Mouse (Mus musculus) layer of hippocampus, postnatal 14 days (tissue): ENCODE measurements around the gene Pitpnm2. TPM values are rescaled to one million over a fixed set of nuclear protein-coding genes. Genes with fewer than 3 reads are reported as not detected.
A peak's percentile ranks its signal among the peaks of the same experiment; 100 is the strongest.
"Not testable (repeated sequence)": the region's sequence is repeated elsewhere in the genome, so short reads cannot be mapped to it uniquely, and the experiment has no call there.

Source experiments
- DNase-seq, 2 experiments: peaks; one replicate each; pipeline ENCODE4 v3.0.0; 2021 to 2022; ENCODE audit warnings: low spot score in 2 of 2, mixed read lengths in 1 of 2
- total RNA-seq, 2 experiments: library from RNA; stranded (reverse); gene quantifications; 2 replicates each; pipeline ENCODE4 v1.2.3; 2021

Gene Pitpnm2
- total RNA-seq, 2 experiments from 2014 or later: 172 to 174 TPM

GRCm38 (mm10) chr5:124223574-124223973 is 26.0 kb downstream of the Pitpnm2 start:
- no peak for DNase-seq

GRCm38 (mm10) chr5:124222696-124223095 is 26.9 kb downstream of the Pitpnm2 start:
- DNase-seq: no peak

GRCm38 (mm10) chr5:124221736-124222040 is 27.9 kb downstream of the Pitpnm2 start:
- no peak for DNase-seq

- peak; percentile 73 to 91 for DNase-seq
Observed at GRCm38 (mm10) chr5:124221037-124221735, 28.4 kb downstream of the Pitpnm2 start.

DNA sequence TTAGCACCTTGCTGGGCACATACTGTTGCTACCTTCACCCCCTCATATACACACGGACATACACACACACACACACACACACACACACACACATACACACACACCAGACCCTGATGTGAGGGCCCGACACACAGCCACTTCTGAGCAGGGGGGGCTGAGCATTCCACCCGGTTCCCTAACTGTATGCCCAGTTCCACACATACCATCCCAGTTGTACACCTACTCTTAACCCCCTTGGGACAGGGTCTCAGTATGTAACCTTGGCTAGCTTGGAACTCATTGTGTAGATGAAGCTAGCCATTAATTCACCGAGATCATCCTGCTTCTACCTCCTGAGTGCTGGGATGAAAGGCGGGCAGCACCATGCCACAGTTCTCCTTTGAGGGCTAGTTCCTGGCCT is 29.0 kb downstream of the Pitpnm2 start:
- no peak for DNase-seq

GRCm38 (mm10) chr5:124219431-124219830 is 30.1 kb downstream of the Pitpnm2 start:
- DNase-seq: no peak

DNA sequence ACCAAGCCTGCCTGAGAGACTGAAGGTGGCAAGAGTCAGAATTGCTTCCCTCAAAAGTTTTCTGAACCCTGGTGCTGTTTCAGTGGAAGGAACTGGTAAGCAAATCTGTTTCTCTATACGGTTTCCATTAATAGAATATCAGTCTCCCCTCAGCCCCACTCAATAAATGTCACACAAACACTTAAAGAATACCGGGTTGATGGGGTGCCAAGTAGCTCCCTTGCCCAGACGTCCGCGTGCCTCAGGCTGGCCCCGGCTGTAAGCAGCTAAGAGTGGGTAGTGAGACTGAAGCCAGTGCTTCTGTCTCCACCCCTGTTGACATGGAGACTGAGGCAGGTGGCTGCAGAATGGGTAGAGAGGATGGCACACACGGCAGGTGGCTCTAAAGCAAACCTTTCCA is 30.6 kb downstream of the Pitpnm2 start:
- DNase-seq: no peak

DNA sequence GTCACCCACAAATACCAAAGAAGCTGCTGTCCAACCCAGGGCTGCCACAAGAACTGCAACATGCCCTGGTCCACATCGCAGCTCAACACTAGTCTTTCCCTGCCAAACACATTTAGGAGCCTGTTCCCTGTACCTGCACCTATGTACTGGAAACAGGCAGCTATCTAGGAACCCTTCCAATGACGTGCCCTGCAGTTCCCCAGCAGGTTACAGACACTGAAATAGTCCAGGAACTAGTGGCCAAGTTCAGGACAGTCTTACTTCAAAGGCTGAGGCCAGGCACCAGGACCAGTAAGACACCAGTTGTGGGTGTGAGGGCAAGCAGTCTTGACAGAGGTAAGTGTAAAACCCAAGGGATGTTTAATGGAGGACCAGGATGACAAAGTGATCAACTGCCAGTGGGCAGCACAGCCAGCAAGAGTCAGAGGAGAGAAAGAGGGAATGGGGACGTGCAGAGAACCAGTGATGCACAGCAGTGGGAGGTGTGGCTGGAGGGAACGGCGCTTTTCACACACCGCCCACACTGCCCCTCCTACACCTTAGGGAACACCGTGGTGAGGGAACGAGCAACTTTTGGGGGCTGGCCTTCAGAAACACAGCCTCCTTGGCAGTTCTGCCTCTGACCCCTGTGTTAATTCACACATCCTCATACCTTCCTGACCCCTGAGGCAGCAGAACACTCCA is 31.9 kb downstream of the Pitpnm2 start:
- DNase-seq: no peak

GRCm38 (mm10) chr5:124217092-124217491 is 32.5 kb downstream of the Pitpnm2 start:
- DNase-seq: not testable (repeated sequence)

GRCm38 (mm10) chr5:124216403-124216802 is 33.2 kb downstream of the Pitpnm2 start:
- no peak for DNase-seq

DNA sequence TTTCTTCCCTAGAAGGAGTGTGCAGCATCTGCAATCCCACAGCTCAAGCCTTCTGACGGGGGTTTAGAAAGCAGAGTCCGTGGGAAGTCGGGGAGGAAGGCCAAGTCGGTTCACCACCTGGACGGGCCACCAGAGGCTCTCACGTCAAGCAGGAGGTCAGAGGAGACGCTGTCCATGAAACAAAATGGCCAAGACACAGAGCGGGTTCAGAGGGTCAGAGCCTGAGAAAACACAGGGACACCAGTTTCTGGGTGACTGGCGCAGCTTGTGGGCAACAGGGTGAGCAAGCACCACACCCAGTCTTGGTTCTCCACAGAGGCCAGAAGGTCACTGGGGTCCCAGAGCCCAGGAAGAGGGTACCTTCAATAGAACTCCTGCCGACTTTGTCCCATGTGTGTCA is 33.9 kb downstream of the Pitpnm2 start:
- DNase-seq: no peak

GRCm38 (mm10) chr5:124214516-124215145 is 34.9 kb downstream of the Pitpnm2 start:
- no peak for DNase-seq

DNA sequence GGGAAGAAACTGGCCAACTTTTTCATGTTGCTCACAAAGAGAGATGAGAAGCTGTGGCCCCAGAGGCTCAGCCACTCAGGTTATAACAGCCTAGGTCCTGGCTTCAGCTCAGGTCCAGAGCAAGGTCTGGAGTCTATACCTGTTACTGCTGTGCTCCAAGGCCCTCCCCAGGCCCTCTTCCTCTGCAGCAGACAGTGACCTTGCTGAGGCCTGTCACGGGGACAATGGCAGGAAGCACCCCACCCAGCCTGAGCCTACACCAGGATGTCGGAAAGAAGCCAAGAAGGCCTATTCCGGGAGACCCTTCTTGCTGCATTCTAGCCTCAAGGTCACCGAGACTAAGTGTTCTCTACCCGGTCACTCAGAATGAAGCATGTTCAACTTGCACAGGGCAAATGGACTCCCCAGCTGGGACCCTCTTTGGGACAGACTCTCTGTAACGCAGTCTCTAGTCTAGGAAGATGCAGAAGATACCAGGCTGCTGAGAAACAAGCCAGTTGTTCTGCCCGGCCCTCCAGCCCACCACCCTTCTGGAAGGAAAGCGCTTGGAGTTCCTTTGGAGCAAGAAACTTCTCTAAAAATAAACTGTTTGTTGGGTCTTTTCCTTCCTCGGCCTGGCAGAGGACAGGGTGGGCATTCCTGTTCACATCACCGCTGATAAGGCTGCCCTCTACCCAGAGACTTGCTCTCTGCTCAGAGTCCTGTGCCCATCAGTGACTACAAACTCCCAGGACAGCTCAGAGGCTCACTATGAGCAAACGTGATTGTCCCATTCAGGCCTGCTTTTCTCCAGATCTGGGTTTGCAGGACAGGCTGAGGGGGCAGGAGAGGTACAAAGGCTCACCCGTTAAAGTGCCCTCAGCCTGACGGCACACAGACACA is 35.7 kb downstream of the Pitpnm2 start:
- no peak for DNase-seq

DNA sequence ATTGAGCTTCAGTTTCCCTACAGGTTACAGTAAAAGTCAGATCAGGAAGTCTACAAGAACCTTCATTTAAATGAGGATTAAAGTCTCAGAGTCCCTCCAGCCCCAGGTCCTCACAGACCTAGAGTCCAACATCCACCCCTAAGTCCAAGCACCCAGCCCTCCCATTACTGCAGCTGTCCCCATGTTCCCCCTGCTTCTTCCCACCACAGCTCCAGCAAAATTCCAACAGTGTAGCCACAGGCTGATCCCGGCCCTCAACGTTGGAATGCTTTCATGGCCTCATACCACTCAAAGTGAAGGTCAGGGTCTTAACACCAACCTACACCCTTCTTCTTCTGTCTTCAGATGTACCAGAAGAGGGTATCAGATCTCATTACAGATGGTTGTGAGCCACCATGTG is 37.9 kb downstream of the Pitpnm2 start:
- DNase-seq: no peak

DNA sequence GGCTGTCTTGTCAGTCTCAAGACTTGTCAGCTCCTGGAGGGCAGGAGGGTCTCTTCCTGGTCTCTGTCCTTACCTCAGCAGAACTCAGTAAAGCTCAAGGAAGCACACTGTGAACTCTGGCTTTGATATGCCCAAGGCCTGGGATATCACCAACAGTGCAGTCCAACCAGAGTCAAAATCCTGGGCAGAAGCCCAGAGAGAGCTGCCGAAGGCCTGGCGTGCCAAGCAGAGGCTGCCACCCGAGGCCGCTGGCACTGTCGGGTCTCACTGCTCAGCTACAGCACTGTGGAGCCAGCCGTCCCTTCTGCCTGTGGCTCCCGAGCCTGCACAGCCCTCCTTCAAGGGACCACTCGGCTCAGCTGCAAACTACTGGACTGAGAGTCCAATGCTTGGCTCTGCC is 38.3 kb downstream of the Pitpnm2 start:
- DNase-seq: peak in 1 of 2 experiments; percentile 72

DNA sequence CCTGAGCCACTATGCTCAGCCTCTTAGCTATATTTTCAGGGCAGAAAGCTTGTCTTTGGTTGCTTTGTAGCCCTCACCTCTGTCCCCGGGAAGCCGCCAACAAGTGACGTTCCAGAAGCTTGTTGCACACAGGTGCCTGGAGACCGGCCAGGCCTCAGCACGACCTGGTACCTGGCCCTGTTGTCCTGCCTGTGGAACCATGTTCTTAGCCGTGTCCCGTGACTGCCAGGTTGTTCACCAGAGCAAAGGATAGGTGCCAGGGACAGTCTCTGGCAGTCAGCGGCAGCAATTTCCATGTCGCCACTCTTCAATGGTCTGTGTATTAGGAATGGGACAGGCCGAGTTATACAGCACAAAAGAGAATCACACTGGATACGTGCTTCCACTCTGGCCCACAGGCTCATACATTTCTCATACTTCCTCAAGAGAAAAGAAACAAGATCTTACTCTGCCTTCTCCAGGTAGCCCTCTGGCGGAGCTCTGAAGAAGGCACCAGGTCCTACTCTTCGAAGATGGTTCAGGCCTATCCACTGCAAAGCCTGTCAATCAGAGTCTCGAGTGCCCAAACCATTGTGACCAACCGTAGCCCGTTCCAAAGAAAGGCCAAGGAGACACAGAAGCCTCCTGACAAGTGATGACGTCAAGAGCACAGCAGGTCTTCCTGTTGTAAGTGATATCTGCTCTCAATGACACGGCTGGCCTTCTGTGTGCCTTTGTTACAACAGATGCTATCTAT is 39.1 kb downstream of the Pitpnm2 start:
- DNase-seq: no peak

DNA sequence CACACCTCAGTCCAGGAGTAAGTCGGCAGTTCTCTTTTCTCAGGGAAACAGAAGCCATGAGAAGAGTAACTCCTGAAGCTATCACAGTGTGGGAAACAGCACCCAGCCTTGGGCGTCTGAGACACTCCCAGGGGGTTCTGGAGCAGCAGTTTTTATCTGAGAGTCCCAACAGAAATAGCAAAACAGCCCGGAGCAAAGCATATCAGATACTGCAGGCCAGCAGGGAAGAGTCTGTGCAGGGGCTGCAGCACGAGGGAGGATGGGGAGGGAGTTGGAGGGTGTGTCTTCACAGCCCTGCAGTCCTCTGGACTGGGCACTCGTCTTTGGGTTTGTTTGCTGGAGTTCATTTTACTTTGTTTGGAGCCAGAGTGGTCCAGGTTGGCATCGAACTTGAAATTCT is 39.7 kb downstream of the Pitpnm2 start:
- no peak for DNase-seq

- no peak for DNase-seq
Observed at GRCm38 (mm10) chr5:124208030-124208429, 41.5 kb downstream of the Pitpnm2 start.

DNA sequence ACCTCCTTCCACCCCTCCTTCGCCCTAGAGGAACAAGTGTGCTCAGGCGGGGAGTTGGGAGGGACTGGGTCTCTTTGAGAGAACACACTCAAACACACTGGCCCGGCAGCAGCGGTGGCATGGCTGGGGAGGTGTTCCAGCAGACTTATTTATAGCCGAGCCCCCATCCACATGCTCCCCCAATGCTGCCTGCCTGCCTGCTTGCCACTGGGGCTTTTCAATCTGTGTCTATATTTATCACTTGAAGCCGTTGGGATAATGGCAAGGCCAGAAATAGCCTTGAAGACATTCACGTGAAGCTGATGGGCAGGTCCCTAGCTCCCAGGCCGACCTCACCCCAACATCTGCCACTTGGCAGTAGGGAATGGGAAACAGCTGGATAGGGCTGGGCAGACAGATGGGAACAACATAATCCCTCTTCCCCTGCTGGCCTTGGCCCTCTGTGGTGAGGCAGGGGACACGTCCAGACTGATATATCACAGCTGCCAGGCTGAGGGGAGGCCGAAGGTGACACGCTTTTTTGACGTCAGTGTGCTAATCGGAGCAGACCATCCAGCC is 43.0 kb downstream of the Pitpnm2 start:
- no peak for DNase-seq

GRCm38 (mm10) chr5:124205809-124206380 is 43.7 kb downstream of the Pitpnm2 start:
- DNase-seq: no peak
